Mouse (Mus musculus) thymus, adult 2 months (tissue): Measurements from ENCODE around the gene Bace2. TPM values are rescaled to one million over a fixed set of nuclear protein-coding genes. Genes with fewer than 3 reads are reported as not detected.

ENCODE experiments used
- DNase-seq: peaks from one replicate; pipeline ENCODE4 v3.0.0; 2021
- H3K27ac ChIP-seq: fragments of 200-500 bp; 2 replicates; pipeline ENCODE4 v1.5.1; 2012; ENCODE audit warnings: low read length, control low read depth; ENCODE audit not compliant: control insufficient read depth, insufficient read depth
- H3K27me3 ChIP-seq: fragments of 200-500 bp; 2 replicates; pipeline ENCODE4 v1.6.1; 2012; ENCODE audit warnings: mild to moderate bottlenecking, low read length, moderate library complexity, mixed read lengths; ENCODE audit not compliant: control insufficient read depth, insufficient read depth
- H3K36me3 ChIP-seq: fragments of 200-500 bp; 2 replicates; pipeline ENCODE4 v1.6.1; 2012; ENCODE audit warnings: mild to moderate bottlenecking, low read length, moderate library complexity; ENCODE audit not compliant: control insufficient read depth, insufficient read depth
- H3K4me1 ChIP-seq: fragments of 200-500 bp; replicated peaks from 2 replicates; pipeline ENCODE4 v1.6.1; 2012; ENCODE audit warnings: low read length; ENCODE audit not compliant: control insufficient read depth, insufficient read depth
- H3K4me3 ChIP-seq: fragments of 200-500 bp; 2 replicates; pipeline ENCODE4 v1.5.1; 2012; ENCODE audit warnings: mild to moderate bottlenecking, low read length, control low read depth, moderate library complexity; ENCODE audit not compliant: control insufficient read depth, insufficient read depth
- CTCF ChIP-seq: fragments of 200-500 bp; IDR thresholded peaks from 2 replicates; pipeline ENCODE4 v1.5.1; 2012; ENCODE audit warnings: mild to moderate bottlenecking, control low read depth, low read length, moderate library complexity, borderline replicate concordance; ENCODE audit not compliant: control insufficient read depth, poor library complexity, insufficient read depth; ENCODE audit errors: extremely low read depth
- POLR2A ChIP-seq: fragments of 200-500 bp; IDR thresholded peaks from 2 replicates; pipeline ENCODE4 v1.6.1; 2012; ENCODE audit warnings: mild to moderate bottlenecking, low read length, control low read depth, moderate library complexity; ENCODE audit not compliant: control insufficient read depth, poor library complexity, insufficient read depth; ENCODE audit errors: extremely low read depth
- WGBS: fragments of 180-500 bp; shearing (Covaris S2); methylation state at CpG from one replicate; pipeline ENCODE4 v1.1.7; 2018; 5-methylcytosine and 5-hydroxymethylcytosine counted together
- polyA plus RNA-seq: library from polyadenylated mRNA; depleted of rRNA; stranded (reverse); fragments of >200 nt; gene quantifications from 2 replicates; pipeline ENCODE4 v1.2.3, GENCODE M21; 2012

Gene Bace2
- polyA plus RNA-seq, 1 experiment = 1.1 TPM

DNA sequence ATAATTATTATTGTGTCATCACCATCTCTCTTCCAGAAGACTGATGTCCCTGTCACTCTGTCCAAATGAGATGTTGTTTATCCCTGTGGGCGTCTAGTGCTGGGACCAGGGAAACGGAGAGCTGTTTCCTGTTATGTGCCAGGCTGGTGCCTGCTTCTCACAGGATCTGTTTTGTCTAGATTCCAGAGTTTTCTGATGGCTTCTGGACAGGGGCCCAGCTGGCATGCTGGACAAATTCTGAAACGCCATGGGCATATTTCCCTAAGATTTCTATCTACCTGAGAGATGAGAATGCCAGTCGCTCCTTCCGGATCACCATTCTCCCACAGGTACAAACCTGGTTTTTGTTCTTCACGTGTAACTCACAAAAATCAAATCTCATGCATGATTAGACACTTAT lies 65.1 kb downstream of the Bace2 start:
- H3K27ac ChIP-seq = no peak overlapping the region
- DNase-seq = no peak
- H3K36me3 ChIP-seq = no peaks in the 10 kb centered on the region
- H3K4me1 ChIP-seq = no peaks in the 10 kb centered on the region
- H3K27me3 ChIP-seq = no peaks in the 10 kb centered on the region
- 86% methylated on average over 6 of the region's 6 CpGs for WGBS
- TF ChIP-seq POLR2A (no peak), CTCF (no peak)
- no peak overlapping the region for H3K4me3 ChIP-seq

DNA sequence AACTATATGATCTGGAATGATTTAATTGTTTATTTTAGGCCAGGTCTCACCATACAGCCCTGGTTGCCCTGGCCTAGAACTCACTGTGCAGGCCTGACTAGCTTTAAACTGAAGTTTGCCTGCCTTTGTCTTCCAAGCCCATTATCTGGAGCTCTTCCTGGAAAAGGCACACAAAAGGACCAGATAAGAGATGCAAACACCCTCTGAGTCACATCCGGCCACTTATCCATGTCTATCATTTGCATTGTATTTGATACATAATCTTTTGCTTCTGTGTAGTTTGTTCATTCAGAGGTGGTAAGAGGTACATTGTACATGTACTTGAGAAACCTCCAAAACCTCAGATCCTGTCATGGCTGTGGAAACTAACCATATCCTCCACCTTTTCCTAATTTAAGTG lies 67.1 kb downstream of the Bace2 start:
- 93% methylated on average over 1 of the region's 1 CpGs for WGBS
- no peak for TF ChIP-seq CTCF
- TF ChIP-seq POLR2A = no peak
- no peaks in the 10 kb centered on the region for H3K27me3 ChIP-seq
- H3K4me3 ChIP-seq = no peak overlapping the region
- H3K27ac ChIP-seq = no peak overlapping the region
- no peaks in the 10 kb centered on the region for H3K36me3 ChIP-seq
- H3K4me1 ChIP-seq = no peaks in the 10 kb centered on the region
- no peak for DNase-seq

DNA sequence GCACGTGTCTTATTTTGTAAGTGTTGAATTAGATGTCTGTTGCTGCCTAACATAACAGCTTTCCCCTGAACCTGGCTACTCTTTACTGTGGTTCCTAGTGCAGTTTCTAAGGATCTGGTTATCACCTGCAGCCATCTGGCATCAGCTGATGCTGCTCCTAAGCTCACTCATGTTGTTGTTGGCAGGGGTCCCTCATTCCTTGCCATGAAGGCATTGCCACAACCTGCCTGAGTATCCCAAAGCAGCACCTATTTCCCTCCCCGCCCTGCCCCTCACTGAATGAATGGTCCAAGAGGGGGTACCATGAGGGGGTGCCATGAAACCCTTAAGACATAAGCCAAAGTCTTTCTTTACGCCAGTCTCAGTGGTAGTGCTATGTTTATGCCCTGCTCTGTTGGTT lies 71.5 kb downstream of the Bace2 start:
- TF ChIP-seq CTCF (no peak), POLR2A (no peak)
- Histone ChIP-seq H3K4me3 (no peak overlapping the region), H3K4me1 (no peaks in the 10 kb centered on the region), H3K27ac (no peak overlapping the region), H3K36me3 (no peaks in the 10 kb centered on the region), H3K27me3 (no peaks in the 10 kb centered on the region)
- WGBS = 89% methylated on average over 3 of the region's 3 CpGs
- no peak for DNase-seq

DNA sequence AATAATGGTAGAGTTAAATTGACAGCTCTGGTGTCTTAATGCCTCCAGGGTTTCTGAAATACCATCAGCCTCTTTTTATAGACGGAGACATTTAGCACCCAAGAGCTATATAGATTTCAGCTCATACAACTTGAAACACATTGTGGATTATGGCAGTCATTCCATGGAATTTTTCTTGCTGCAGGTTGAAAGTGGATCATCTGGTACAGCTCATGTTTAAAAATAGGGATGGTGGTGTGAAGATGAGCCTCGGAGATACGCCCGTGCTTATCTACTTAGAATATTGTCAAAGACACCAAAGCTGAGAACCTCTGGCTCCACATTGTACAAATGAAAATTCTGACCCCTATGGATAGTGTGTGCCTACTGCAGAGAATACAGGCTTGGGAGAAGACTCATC lies 73.5 kb downstream of the Bace2 start:
- no peak overlapping the region for H3K4me3 ChIP-seq
- H3K36me3 ChIP-seq = no peaks in the 10 kb centered on the region
- H3K27ac ChIP-seq = no peak overlapping the region
- no peaks in the 10 kb centered on the region for H3K4me1 ChIP-seq
- TF ChIP-seq POLR2A (no peak), CTCF (no peak)
- WGBS = 94% methylated on average over 4 of the region's 4 CpGs
- H3K27me3 ChIP-seq = no peaks in the 10 kb centered on the region
- DNase-seq = no peak

- TF ChIP-seq CTCF (no peak), POLR2A (no peak)
- Histone ChIP-seq H3K27ac (no peak overlapping the region), H3K4me1 (no peaks in the 10 kb centered on the region), H3K36me3 (no peaks in the 10 kb centered on the region), H3K27me3 (no peaks in the 10 kb centered on the region), H3K4me3 (no peak overlapping the region)
- no peak for DNase-seq
- 34% methylated on average over 4 of the region's 4 CpGs for WGBS
Measured at GRCm38 (mm10) chr16:97431328-97431727, 74.8 kb downstream of the Bace2 start.

DNA sequence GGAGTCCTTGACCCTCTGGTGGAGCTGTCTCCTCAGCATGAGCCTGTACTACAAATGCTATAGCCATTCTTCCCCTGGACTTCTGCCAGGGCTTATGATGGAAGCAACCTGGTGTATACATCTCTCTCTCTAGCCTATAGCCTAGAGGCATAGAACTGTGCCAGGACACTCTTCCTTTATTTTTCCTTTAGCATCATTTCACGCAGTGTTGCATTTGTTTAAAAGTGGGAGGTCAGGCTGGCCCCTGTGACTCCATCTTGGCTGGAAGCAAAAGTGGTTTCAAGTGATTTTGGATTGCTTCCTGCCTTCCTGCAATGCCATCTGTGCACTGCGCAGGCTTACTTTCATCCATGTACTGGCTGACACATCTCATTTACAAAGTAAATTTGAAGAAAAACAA lies 77.7 kb downstream of the Bace2 start:
- TF ChIP-seq POLR2A (no peak), CTCF (no peak)
- Histone ChIP-seq H3K4me1 (no peaks in the 10 kb centered on the region), H3K4me3 (no peak overlapping the region), H3K36me3 (no peaks in the 10 kb centered on the region), H3K27me3 (no peaks in the 10 kb centered on the region), H3K27ac (no peak overlapping the region)
- 97% methylated on average over 2 of the region's 2 CpGs for WGBS
- DNase-seq = no peak

GRCm38 (mm10) chr16:97437448-97438056 lies 81.0 kb downstream of the Bace2 start:
- Histone ChIP-seq H3K27ac (no peak overlapping the region), H3K4me3 (no peak overlapping the region), H3K27me3 (no peaks in the 10 kb centered on the region), H3K36me3 (no peaks in the 10 kb centered on the region), H3K4me1 (no peaks in the 10 kb centered on the region)
- 54% methylated on average over 1 of the region's 1 CpGs for WGBS
- DNase-seq = no peak
- no peak for TF ChIP-seq CTCF
- no peak for TF ChIP-seq POLR2A
